Mouse (Mus musculus) brain, embryonic 14.5 days (tissue): ENCODE measurements around the gene Cdr2l. TPM values are rescaled to one million over a fixed set of nuclear protein-coding genes. Genes with fewer than 3 reads are reported as not detected.
A peak's percentile ranks its signal among the peaks of the same experiment; 100 is the strongest.

ENCODE experiments used
- DNase-seq: peaks from one replicate; pipeline ENCODE4 v3.0.0-alpha.2; 2011; ENCODE audit warnings: low read depth
- CTCF ChIP-seq: fragments of 200-500 bp; IDR thresholded peaks from 2 replicates; pipeline ENCODE4 v1.5.1; 2012; ENCODE audit warnings: inconsistent platforms, mild to moderate bottlenecking, moderate library complexity, borderline replicate concordance; ENCODE audit not compliant: insufficient read depth, insufficient read length; ENCODE audit errors: extremely low read depth
- POLR2A ChIP-seq: fragments of 200-500 bp; IDR thresholded peaks from 2 replicates; pipeline ENCODE4 v1.6.1; 2012; ENCODE audit warnings: mild to moderate bottlenecking, inconsistent platforms, borderline replicate concordance; ENCODE audit not compliant: poor library complexity, insufficient read depth, insufficient read length, severe bottlenecking; ENCODE audit errors: extremely low read depth
- polyA plus RNA-seq: library from polyadenylated mRNA; depleted of rRNA; stranded (reverse); fragments of >200 nt; gene quantifications from 2 replicates; pipeline ENCODE4 v1.2.3, GENCODE M21; 2012

Gene Cdr2l
- polyA plus RNA-seq, 1 experiment: 50.8 TPM

GRCm38 (mm10) chr11:115419531-115420237 is 38.0 kb downstream of the Cdr2l start, which contains the start of the genes Atp5h and Kctd2:
Gene Atp5h (minus strand): TSS chr11:115419962.
Gene Kctd2 (plus strand): TSS chr11:115420128.
- TF ChIP-seq CTCF (no peak), POLR2A (peak; percentile 98)
- peak; percentile 99 for DNase-seq

GRCm38 (mm10) chr11:115420336-115421190 is 38.8 kb downstream of the Cdr2l start:
- peak; percentile 67 for DNase-seq
- TF ChIP-seq CTCF (no peak), POLR2A (no peak)

- no peak for DNase-seq
- no peak for TF ChIP-seq POLR2A
- TF ChIP-seq CTCF: no peak
Measured at GRCm38 (mm10) chr11:115421328-115421727, 39.6 kb downstream of the Cdr2l start.

GRCm38 (mm10) chr11:115421972-115422371 is 40.3 kb downstream of the Cdr2l start:
- DNase-seq: no peak
- TF ChIP-seq POLR2A: no peak

- no peak for DNase-seq
- TF ChIP-seq POLR2A: no peak
Measured at GRCm38 (mm10) chr11:115423091-115423490, 41.4 kb downstream of the Cdr2l start.

GRCm38 (mm10) chr11:115424666-115425065 is 43.0 kb downstream of the Cdr2l start:
- DNase-seq: no peak
- TF ChIP-seq CTCF (no peak), POLR2A (no peak)

- DNase-seq: no peak
- TF ChIP-seq POLR2A (no peak), CTCF (no peak)
Measured at GRCm38 (mm10) chr11:115425671-115426070, 44.0 kb downstream of the Cdr2l start.

GRCm38 (mm10) chr11:115427482-115428331 is 46.0 kb downstream of the Cdr2l start:
- peak; percentile 80 for TF ChIP-seq CTCF
- no peak for TF ChIP-seq POLR2A
- DNase-seq: peak; percentile 87

GRCm38 (mm10) chr11:115429307-115429706 is 47.6 kb downstream of the Cdr2l start:
- no peak for TF ChIP-seq CTCF
- TF ChIP-seq POLR2A: no peak
- DNase-seq: no peak

GRCm38 (mm10) chr11:115430561-115430960 is 48.8 kb downstream of the Cdr2l start:
- TF ChIP-seq POLR2A: no peak
- TF ChIP-seq CTCF: no peak
- no peak for DNase-seq

- TF ChIP-seq CTCF (no peak), POLR2A (no peak)
- DNase-seq: no peak
Measured at GRCm38 (mm10) chr11:115432814-115433213, 51.1 kb downstream of the Cdr2l start.

GRCm38 (mm10) chr11:115433342-115433741 is 51.6 kb downstream of the Cdr2l start:
- TF ChIP-seq CTCF (no peak), POLR2A (no peak)
- no peak for DNase-seq
